Mouse (Mus musculus): Measurements from ENCODE around the gene Arhgap6. TPM values are rescaled to one million over a fixed set of nuclear protein-coding genes. Genes with fewer than 3 reads are reported as not detected.
"Not testable (repeated sequence)": the region's sequence is repeated elsewhere in the genome, so short reads cannot be mapped to it uniquely, and the experiment has no call there.

Arhgap6 gene
- polyA plus RNA-seq, 1 experiment, result 2.5 TPM

DNA sequence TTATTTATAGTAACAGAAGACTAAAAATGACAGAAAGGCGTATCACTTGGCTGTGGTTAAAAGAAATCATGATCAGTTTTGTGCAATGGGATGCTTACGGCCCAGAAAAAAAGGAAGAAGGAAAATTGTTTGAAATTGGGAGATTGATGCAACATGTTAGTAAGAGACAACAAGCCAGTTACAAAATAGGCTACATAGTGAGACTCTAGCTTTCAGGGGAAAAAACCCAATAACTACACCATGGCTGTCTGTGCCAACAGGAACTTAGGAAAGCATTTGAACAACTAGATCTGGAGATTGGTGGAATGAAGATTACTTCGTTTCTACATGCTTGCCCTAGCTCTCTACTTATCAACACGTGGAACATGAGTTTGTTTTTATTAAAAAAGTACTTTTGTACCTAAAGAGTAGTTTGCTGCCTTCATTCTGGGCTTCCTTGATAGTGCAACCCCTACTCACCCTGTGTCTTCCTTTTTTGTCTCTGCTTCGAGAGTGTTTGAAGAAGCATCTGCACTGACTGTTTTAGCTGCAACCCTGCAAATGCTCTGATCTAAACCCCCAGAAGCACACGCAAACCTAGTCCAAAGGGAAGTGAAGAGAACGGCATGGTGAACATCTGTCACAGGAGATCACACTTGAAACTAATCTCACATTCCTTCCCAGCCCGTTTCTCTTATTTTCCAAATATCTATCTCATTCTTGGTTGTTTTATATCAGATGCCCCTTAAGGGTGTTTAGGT is 468.7 kb downstream of the Arhgap6 start:
- Histone ChIP-seq H3K4me1 (ENCODE audit: control insufficient read depth, insufficient read depth, low read length) (no peaks in the 10 kb centered on the region), H3K27ac (ENCODE audit: insufficient read depth, low read length) (no peak overlapping the region), H3K27me3 (ENCODE audit: control insufficient read depth, insufficient read depth, low read length) (no peaks in the 10 kb centered on the region), H3K4me3 (replicated peaks; ENCODE audit: insufficient read depth, low read depth, low read length) (no peak overlapping the region)
- DNase-seq, result no peak
- 70% methylated on average over 8 of the region's 8 CpGs for WGBS
- TF ChIP-seq POLR2A (IDR thresholded peaks at IDR 0.05; ENCODE audit: borderline replicate concordance, insufficient read depth, low read length), result no peak

DNA sequence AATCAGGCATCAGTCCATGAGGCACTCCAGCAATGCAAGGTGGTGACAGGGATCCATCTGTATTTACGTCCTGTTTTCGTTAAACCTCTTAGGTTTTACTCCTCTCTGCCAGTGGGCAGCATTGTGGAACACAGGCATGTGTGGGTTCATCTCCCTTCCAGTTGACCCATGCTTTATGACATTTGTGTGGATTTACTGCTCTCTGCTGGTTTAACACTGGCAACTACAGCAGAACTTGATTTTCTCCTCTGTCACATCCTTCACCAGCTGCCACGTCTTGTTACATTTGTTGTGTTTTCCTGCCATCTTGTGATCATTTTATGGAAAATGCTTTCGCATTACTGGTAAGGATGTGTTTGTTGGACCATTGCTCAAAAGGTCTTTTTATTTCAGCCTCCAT is 504.7 kb downstream of the Arhgap6 start:
- Histone ChIP-seq H3K4me3 (replicated peaks; ENCODE audit: insufficient read depth, low read depth, low read length) (no peak overlapping the region), H3K4me1 (ENCODE audit: control insufficient read depth, insufficient read depth, low read length) (no peaks in the 10 kb centered on the region), H3K27ac (ENCODE audit: insufficient read depth, low read length) (no peak overlapping the region), H3K27me3 (ENCODE audit: control insufficient read depth, insufficient read depth, low read length) (no peaks in the 10 kb centered on the region)
- TF ChIP-seq POLR2A (IDR thresholded peaks at IDR 0.05; ENCODE audit: borderline replicate concordance, insufficient read depth, low read length) (no peak), CTCF (IDR thresholded peaks at IDR 0.05; ENCODE audit: borderline replicate concordance, insufficient read depth, low read depth, low read length) (no peak)
- 57% methylated on average over 4 of the region's 4 CpGs for WGBS
- no peak for DNase-seq

DNA sequence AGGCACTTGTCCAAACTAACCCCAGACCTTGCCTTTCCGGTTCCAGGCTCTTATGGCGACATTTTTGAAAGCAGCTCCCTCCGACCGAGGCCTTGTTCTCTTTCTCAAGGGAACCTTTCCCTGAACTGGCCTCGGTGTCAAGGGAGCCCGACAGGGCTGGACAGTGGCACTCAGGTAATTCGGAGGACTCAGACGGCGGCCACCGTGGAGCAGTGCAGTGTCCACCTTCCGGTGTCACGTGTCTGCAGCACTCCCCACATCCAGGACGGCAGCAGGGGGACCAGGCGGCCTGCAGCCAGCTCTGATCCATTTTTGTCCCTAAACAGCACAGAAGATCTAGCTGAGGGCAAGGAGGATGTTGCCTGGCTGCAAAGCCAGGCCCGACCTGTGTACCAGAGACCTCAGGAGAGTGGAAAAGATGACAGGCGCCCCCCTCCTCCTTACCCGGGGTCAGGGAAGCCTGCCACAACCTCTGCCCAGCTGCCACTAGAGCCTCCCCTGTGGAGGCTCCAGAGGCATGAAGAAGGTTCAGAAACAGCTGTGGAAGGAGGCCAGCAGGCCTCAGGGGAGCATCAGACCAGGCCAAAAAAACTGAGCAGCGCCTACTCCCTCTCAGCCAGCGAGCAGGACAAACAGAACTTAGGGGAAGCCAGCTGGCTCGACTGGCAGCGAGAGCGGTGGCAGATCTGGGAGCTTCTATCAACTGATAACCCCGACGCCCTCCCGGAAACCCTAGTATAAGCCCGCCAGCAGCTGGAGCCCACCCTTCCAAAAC is 507.6 kb downstream of the Arhgap6 start:
- 58% methylated on average over 26 of the region's 26 CpGs for WGBS
- no peak for DNase-seq
- Histone ChIP-seq H3K4me1 (ENCODE audit: control insufficient read depth, insufficient read depth, low read length) (no peaks in the 10 kb centered on the region), H3K27me3 (ENCODE audit: control insufficient read depth, insufficient read depth, low read length) (no peaks in the 10 kb centered on the region), H3K4me3 (replicated peaks; ENCODE audit: insufficient read depth, low read depth, low read length) (no peak overlapping the region), H3K27ac (ENCODE audit: insufficient read depth, low read length) (no peak overlapping the region)
- TF ChIP-seq POLR2A (IDR thresholded peaks at IDR 0.05; ENCODE audit: borderline replicate concordance, insufficient read depth, low read length) (no peak), CTCF (IDR thresholded peaks at IDR 0.05; ENCODE audit: borderline replicate concordance, insufficient read depth, low read depth, low read length) (no peak)

DNA sequence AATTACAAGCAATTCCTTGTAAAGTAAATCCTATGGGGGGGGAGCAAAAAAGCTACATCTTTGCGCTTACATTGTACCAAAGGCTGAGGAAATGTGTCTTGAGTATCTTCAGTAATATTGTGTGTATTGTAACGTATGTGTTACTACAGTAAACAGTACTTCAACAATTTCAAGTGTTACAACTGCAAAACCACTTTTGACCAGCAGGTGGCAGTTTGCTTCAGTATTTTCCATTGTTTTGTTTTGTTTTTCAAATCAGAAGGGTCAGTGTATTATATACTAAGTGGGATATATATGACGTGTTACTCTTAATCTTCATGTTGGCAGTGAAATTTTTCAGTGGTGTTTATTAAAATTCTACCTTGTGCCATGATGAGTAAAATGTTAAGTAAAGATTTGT is 509.0 kb downstream of the Arhgap6 start:
- Histone ChIP-seq H3K27ac (ENCODE audit: insufficient read depth, low read length) (no peak overlapping the region), H3K4me3 (replicated peaks; ENCODE audit: insufficient read depth, low read depth, low read length) (no peak overlapping the region), H3K27me3 (ENCODE audit: control insufficient read depth, insufficient read depth, low read length) (no peaks in the 10 kb centered on the region), H3K4me1 (ENCODE audit: control insufficient read depth, insufficient read depth, low read length) (no peaks in the 10 kb centered on the region)
- DNase-seq, result peak in 1 of 2 experiments; percentile 34
- WGBS, result 35% methylated on average over 3 of the region's 3 CpGs
- TF ChIP-seq POLR2A (IDR thresholded peaks at IDR 0.05; ENCODE audit: borderline replicate concordance, insufficient read depth, low read length), result no peak
- TF ChIP-seq CTCF (IDR thresholded peaks at IDR 0.05; ENCODE audit: borderline replicate concordance, insufficient read depth, low read depth, low read length), result peak; percentile 30; the same call in 1 of the 2 replicates

DNA sequence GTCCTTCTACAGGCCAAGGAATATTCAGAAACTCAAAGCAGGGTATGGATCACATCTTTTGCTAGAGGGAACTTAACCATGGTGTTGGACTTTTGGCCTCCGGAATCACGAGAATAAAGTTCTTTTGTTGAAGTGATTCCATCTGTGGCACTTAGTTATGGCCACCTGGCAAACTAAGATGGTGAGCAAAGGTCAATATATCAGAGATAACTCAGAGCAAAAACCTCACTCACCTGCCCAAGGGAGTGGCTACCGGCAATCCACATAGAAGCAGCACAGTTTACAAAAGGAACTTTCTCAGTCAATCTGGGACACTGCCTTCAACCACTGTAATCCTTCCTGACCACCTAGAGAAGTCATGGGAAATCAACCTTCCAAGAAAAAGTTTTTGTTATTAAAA is 513.7 kb downstream of the Arhgap6 start:
- no peak for DNase-seq
- Histone ChIP-seq H3K27me3 (ENCODE audit: control insufficient read depth, insufficient read depth, low read length) (no peaks in the 10 kb centered on the region), H3K4me3 (replicated peaks; ENCODE audit: insufficient read depth, low read depth, low read length) (no peak overlapping the region), H3K4me1 (ENCODE audit: control insufficient read depth, insufficient read depth, low read length) (no peaks in the 10 kb centered on the region), H3K27ac (ENCODE audit: insufficient read depth, low read length) (no peak overlapping the region)
- WGBS, result 93% methylated on average over 3 of the region's 3 CpGs
- no peak for TF ChIP-seq POLR2A (IDR thresholded peaks at IDR 0.05; ENCODE audit: borderline replicate concordance, insufficient read depth, low read length)
- TF ChIP-seq CTCF (IDR thresholded peaks at IDR 0.05; ENCODE audit: borderline replicate concordance, insufficient read depth, low read depth, low read length), result no peak

DNA sequence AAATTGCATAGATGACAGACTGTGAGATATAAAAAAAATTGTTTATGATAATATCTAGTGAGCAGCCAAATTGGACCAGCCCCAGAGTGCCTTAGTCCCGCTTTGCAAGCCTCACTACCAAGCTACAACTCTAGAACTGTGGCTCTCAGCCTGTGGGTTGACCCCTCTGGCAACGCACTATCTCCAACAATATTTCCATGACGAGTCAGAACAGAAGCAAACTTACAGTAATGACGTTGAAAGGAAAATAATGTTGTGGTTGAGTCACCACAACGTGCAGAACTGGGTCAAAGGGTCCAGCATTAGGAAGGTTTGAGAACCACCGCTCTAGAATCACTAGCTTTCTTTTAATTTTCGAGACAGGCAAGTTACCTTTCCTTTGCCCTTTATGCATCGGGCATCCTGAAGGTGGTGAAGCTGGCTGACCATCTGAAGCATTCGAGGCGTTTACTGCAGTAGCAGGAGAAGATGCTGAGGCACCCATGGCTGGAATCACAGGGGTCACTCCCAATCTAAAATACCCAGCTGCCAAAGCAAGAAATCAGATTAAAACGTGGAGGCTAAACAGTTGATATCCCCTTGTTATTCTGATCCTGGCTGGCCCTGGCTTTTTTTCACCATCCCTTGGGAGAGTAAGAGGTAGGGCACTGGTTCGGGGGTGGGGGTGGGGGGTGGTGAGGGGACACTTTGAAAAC is 524.3 kb downstream of the Arhgap6 start:
- 21% methylated on average over 12 of the region's 12 CpGs for WGBS
- TF ChIP-seq POLR2A (IDR thresholded peaks at IDR 0.05; ENCODE audit: borderline replicate concordance, insufficient read depth, low read length) (no peak), CTCF (IDR thresholded peaks at IDR 0.05; ENCODE audit: borderline replicate concordance, insufficient read depth, low read depth, low read length) (no peak)
- DNase-seq, result peak in 1 of 2 experiments; percentile 12
- no peaks in the 10 kb centered on the region for H3K27me3 ChIP-seq (ENCODE audit: control insufficient read depth, insufficient read depth, low read length)
- H3K4me3 ChIP-seq (replicated peaks; ENCODE audit: insufficient read depth, low read depth, low read length), result peak overlapping the region; percentile 95
- H3K4me1 ChIP-seq (ENCODE audit: control insufficient read depth, insufficient read depth, low read length), result no peaks in the 10 kb centered on the region; the same call in 1 of the 2 replicates
- H3K27ac ChIP-seq (ENCODE audit: insufficient read depth, low read length), result no peak overlapping the region; the same call in 1 of the 2 replicates

DNA sequence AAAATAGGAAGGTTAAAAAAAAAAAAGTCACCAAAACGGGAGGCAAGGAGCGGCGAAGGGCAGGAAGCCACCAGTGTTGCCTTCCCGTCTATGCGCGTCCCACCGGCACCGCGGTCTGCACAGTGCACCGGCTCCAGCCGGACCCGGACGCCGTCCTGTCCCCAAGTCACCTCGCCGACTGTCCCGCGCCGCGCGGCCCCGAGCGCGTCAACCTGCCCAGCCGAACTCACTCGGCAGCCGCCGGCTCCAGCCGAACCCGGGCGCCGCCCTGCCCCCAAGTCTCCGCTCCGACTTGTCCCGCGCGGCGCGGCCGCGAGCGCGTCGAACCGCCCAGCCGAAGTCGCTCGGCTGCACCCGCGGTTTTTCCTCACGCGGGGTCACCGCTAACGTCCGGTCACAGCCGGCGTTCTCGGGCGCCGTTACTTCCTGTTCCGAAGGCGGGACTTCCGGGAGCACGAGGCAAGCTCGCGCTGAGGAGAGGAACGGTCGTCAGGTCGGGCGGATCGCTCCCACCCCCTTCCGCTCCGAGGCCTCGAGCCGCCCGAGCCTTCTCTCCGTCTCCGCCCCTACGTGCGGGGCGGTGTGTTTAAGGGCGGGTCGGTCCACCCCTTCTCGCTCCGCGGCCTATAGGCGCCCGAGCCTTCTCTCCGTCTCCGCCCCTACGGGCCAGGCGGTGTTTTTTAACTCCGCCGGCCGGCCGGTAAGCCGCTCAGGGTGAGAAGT is 525.2 kb downstream of the Arhgap6 start, which contains the start of gene Hccs:
Gene Hccs, minus strand, starts transcription at position 428 of the 723 bp plus-strand sequence.
- no peaks in the 10 kb centered on the region for H3K27me3 ChIP-seq (ENCODE audit: control insufficient read depth, insufficient read depth, low read length)
- no peaks in the 10 kb centered on the region; the same call in 1 of the 2 replicates for H3K4me1 ChIP-seq (ENCODE audit: control insufficient read depth, insufficient read depth, low read length)
- peak within 1 kb of the TSS; percentile 66; the same call in 1 of the 2 replicates for H3K27ac ChIP-seq (ENCODE audit: insufficient read depth, low read length)
- 7% methylated on average over 61 of the region's 97 CpGs for WGBS
- peak within 1 kb of the TSS; percentile 95 for H3K4me3 ChIP-seq (replicated peaks; ENCODE audit: insufficient read depth, low read depth, low read length)
- TF ChIP-seq CTCF (IDR thresholded peaks at IDR 0.05; ENCODE audit: borderline replicate concordance, insufficient read depth, low read depth, low read length), result no peak
- TF ChIP-seq POLR2A (IDR thresholded peaks at IDR 0.05; ENCODE audit: borderline replicate concordance, insufficient read depth, low read length), result 0 out of 2 replicates have a peak, but pooled peaks have one; percentile 9
- peak; percentile 89 to 91 for DNase-seq

DNA sequence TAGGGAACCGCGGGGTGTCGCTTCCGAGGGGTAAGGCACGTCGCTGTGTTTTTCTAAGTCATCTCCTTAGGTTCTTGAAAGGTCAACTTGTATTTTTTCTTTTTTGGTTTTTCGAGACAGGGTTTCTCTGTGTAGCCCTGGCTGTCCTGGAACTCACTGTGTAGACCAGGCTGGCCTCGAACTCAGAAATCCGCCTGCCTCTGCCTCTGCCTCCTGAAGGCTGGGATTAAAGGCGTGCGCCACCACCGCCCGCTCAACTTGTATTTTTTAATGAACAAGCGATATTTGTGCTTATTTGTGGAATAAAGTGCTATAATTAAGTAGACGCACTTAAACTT is 525.7 kb downstream of the Arhgap6 start:
- H3K27ac ChIP-seq (ENCODE audit: insufficient read depth, low read length); DNase-seq; H3K27me3 ChIP-seq (ENCODE audit: control insufficient read depth, insufficient read depth, low read length); H3K4me1 ChIP-seq (ENCODE audit: control insufficient read depth, insufficient read depth, low read length): not testable (repeated sequence)
- 26% methylated on average over 15 of the region's 15 CpGs for WGBS
- peak overlapping the region; percentile 95 for H3K4me3 ChIP-seq (replicated peaks; ENCODE audit: insufficient read depth, low read depth, low read length)
